Mouse (Mus musculus) CH12.LX (cell line): ENCODE measurements around the gene G430095P16Rik. TPM values are rescaled to one million over a fixed set of nuclear protein-coding genes. Genes with fewer than 3 reads are reported as not detected.

Source experiments
- DNase-seq: peaks from one replicate; pipeline ENCODE4 v3.0.0-alpha.2; 2013; ENCODE audit errors: extremely low read depth
- H3K27ac ChIP-seq: 2 replicates; pipeline ENCODE4 v1.5.1; 2012; ENCODE audit warnings: low read depth, mild to moderate bottlenecking, control low read depth, moderate library complexity; ENCODE audit not compliant: insufficient read depth
- H3K27me3 ChIP-seq: replicated peaks from 2 replicates; pipeline ENCODE3; 2012; ENCODE audit warnings: inconsistent platforms
- H3K36me3 ChIP-seq, 2 experiments: replicated peaks in 1 of 2; 2 replicates each; pipeline versions ENCODE3 to v1.6.1; 2012; ENCODE audit warnings: inconsistent platforms in 1 of 2, low read length in 1 of 2, mild to moderate bottlenecking in 1 of 2, mixed read lengths in 1 of 2, moderate library complexity in 1 of 2; ENCODE audit not compliant: control insufficient read depth in 1 of 2, insufficient read depth in 1 of 2
- H3K4me1 ChIP-seq, 2 experiments: 2 replicates each; pipeline ENCODE4 v1.6.1; 2012; ENCODE audit warnings: inconsistent platforms in 1 of 2, moderate library complexity in 1 of 2; ENCODE audit not compliant: insufficient read depth in 2 of 2, control insufficient read depth in 1 of 2
- H3K4me2 ChIP-seq: 2 replicates; pipeline ENCODE4 v1.6.1; 2012; ENCODE audit warnings: low read depth, mild to moderate bottlenecking, control low read depth; ENCODE audit not compliant: poor library complexity, insufficient read depth, severe bottlenecking
- H3K4me3 ChIP-seq, 3 experiments: fragments of 150-350 bp in 1 of 3; sonication (generic) in 1 of 3; replicated peaks in 1 of 3; 2 replicates each; pipeline versions ENCODE3 to v1.5.1; 2011 to 2012; ENCODE audit warnings: low read depth in 2 of 3, low read length in 2 of 3, mild to moderate bottlenecking in 2 of 3, moderate library complexity in 2 of 3, control low read depth in 1 of 3, improper control_type of control experiment in 1 of 3, inconsistent platforms in 1 of 3, mixed read lengths in 1 of 3; ENCODE audit not compliant: poor library complexity in 1 of 3
- H3K79me2 ChIP-seq: replicated peaks from 2 replicates; pipeline ENCODE4 v1.6.1; 2012; ENCODE audit warnings: mild to moderate bottlenecking, moderate library complexity; ENCODE audit not compliant: control insufficient read depth, poor library complexity, insufficient read depth, severe bottlenecking; ENCODE audit errors: extremely low read depth
- H3K9ac ChIP-seq: 2 replicates; pipeline ENCODE4 v1.6.1; 2012; ENCODE audit warnings: low read depth, mild to moderate bottlenecking, control low read depth, moderate library complexity; ENCODE audit not compliant: insufficient read depth
- H3K9me3 ChIP-seq: replicated peaks from 2 replicates; pipeline ENCODE3; 2012; ENCODE audit warnings: low read length, inconsistent platforms, mixed read lengths
- BHLHE40 ChIP-seq: IDR thresholded peaks from 2 replicates; pipeline ENCODE4 v1.6.1; 2011; ENCODE audit warnings: mild to moderate bottlenecking, low read depth, low read length, improper control_type of control experiment
- CHD2 ChIP-seq: IDR thresholded peaks from 2 replicates; pipeline ENCODE4 v1.6.1; 2011; ENCODE audit warnings: low read length, improper control_type of control experiment
- CTCF ChIP-seq, 2 experiments: IDR thresholded peaks in 1 of 2; conservative IDR thresholded peaks in 1 of 2; 2 replicates each; pipeline ENCODE4 v1.5.1; 2011 to 2012; ENCODE audit warnings: low read depth in 2 of 2, low read length in 2 of 2, improper control_type of control experiment in 1 of 2, inconsistent platforms in 1 of 2, mild to moderate bottlenecking in 1 of 2, moderate library complexity in 1 of 2
- ETS1 ChIP-seq: conservative IDR thresholded peaks from 2 replicates; pipeline ENCODE4 v1.6.1; 2012; ENCODE audit warnings: low read depth, mild to moderate bottlenecking, inconsistent platforms, low read length, improper control_type of control experiment, moderate library complexity
- HCFC1 ChIP-seq: IDR thresholded peaks from 2 replicates; pipeline ENCODE4 v1.6.1; 2012; ENCODE audit warnings: low read depth, mild to moderate bottlenecking, inconsistent platforms, low read length, improper control_type of control experiment
- IRF4 ChIP-seq: IDR thresholded peaks from 2 replicates; pipeline ENCODE4 v1.6.1; 2014; ENCODE audit warnings: low read depth, mild to moderate bottlenecking, inconsistent platforms, low read length, improper control_type of control experiment
- MAFK ChIP-seq: IDR thresholded peaks from 2 replicates; pipeline ENCODE4 v1.6.1; 2011; ENCODE audit warnings: low read length, improper control_type of control experiment; ENCODE audit not compliant: insufficient replicate concordance
- MXI1 ChIP-seq: IDR thresholded peaks from 2 replicates; pipeline ENCODE4 v1.6.1; 2011; ENCODE audit warnings: mild to moderate bottlenecking, low read depth, low read length, improper control_type of control experiment
- MYC ChIP-seq: IDR thresholded peaks from 2 replicates; pipeline ENCODE4 v1.6.1; 2011; ENCODE audit warnings: low read depth, mild to moderate bottlenecking, improper control_type of control experiment, low read length
- NRF1 ChIP-seq: IDR thresholded peaks from 2 replicates; pipeline ENCODE4 v1.6.1; 2014; ENCODE audit warnings: low read depth, mild to moderate bottlenecking, inconsistent platforms, low read length, improper control_type of control experiment, moderate library complexity
- POLR2AphosphoS2 ChIP-seq: IDR thresholded peaks from 2 replicates; pipeline ENCODE4 v1.6.1; 2011; ENCODE audit warnings: low read depth, low read length, improper control_type of control experiment
- UBTF ChIP-seq: IDR thresholded peaks from 2 replicates; pipeline ENCODE4 v1.6.1; 2012; ENCODE audit warnings: low read depth, mild to moderate bottlenecking, inconsistent platforms, low read length, improper control_type of control experiment, moderate library complexity
- USF1 ChIP-seq: IDR thresholded peaks from 2 replicates; pipeline ENCODE4 v1.6.1; 2014; ENCODE audit warnings: low read depth, mild to moderate bottlenecking, inconsistent platforms, low read length, improper control_type of control experiment
- USF2 ChIP-seq: conservative IDR thresholded peaks from 2 replicates; pipeline ENCODE4 v1.6.1; 2011; ENCODE audit warnings: low read depth, low read length, improper control_type of control experiment
- ZC3H11A ChIP-seq: IDR thresholded peaks from 2 replicates; pipeline ENCODE4 v1.6.1; 2012; ENCODE audit warnings: low read depth, mild to moderate bottlenecking, inconsistent platforms, low read length, improper control_type of control experiment
- ZKSCAN1 ChIP-seq: IDR thresholded peaks from 2 replicates; pipeline ENCODE4 v1.6.1; 2012; ENCODE audit warnings: low read depth, inconsistent platforms, low read length, improper control_type of control experiment, borderline replicate concordance
- dilution Hi-C: fragments of 300-500 bp; cut with MboI; formaldehyde crosslinking; loops from 2 replicates; pipeline ENCODE4 v1.14.3; 2020; ENCODE audit warnings: low sequenced_read_pairs; ENCODE audit not compliant: extremely low pct_unique_long_range_greater_than_20kb, extremely low pct_ligation_motif_present
- in situ Hi-C: fragments of 300-500 bp; cut with MboI; formaldehyde crosslinking; loops from 3 replicates; pipeline ENCODE4 v1.14.3; 2019; ENCODE audit warnings: low sequenced_read_pairs, low pct_ligation_motif_present, low pct_unique_long_range_greater_than_20kb, mixed read lengths
- polyA plus RNA-seq: library from polyadenylated mRNA; unstranded; fragments of >175 nt; gene quantifications from 2 replicates; pipeline ENCODE4 v1.2.1, GENCODE M21; 2012; ENCODE audit warnings: low read depth; ENCODE audit not compliant: insufficient read length
- total RNA-seq, 2 experiments: library from RNA; depleted of rRNA; stranded (reverse); fragments of 300-350 nt in 1 of 2; fragments of >200 nt in 1 of 2; gene quantifications; 2 replicates each; pipeline ENCODE4 v1.2.3; 2012 to 2014

The G430095P16Rik gene
- total RNA-seq (2012; rRNA removed) (0.17 TPM in 1 of 2 replicates, not detected in the other), total RNA-seq (2014; rRNA removed) (0.39 TPM in 1 of 2 replicates, not detected in the other), polyA plus RNA-seq (not detected in 2 replicates)

GRCm38 (mm10) chr8:84722850-84723570 is at the start of gene G430095P16Rik:
Gene G430095P16Rik, plus strand, starts transcription at chr8:84723007.
- no peak within 1 kb of the TSS for H3K27ac ChIP-seq
- H3K9ac ChIP-seq: no peak within 1 kb of the TSS
- H3K79me2 ChIP-seq: no peaks in the 10 kb centered on the region
- no peak for DNase-seq
- no peak within 1 kb of the TSS for H3K4me3 ChIP-seq
- peaks cover 12 to 21% of the 10 kb centered on the region in 2 experiments for H3K4me1 ChIP-seq
- H3K4me2 ChIP-seq: no peak within 1 kb of the TSS
- TF ChIP-seq ZKSCAN1 (no peak), UBTF (no peak), MYC (no peak), ZC3H11A (no peak), CTCF (conservative IDR thresholded peaks at IDR 0.05 in 1 of 2, IDR thresholded peaks at IDR 0.05 in 1 of 2; ENCODE audit: low read depth in 2 of 2, low read length in 2 of 2) (0 out of 4 replicates have a peak, but pooled peaks of 1 of the 2 experiments have one; percentile 18), NRF1 (peak; percentile 55), BHLHE40 (no peak)
- H3K36me3 ChIP-seq: no peaks in the 10 kb centered on the region
- in situ Hi-C loops: no loop called here
- dilution Hi-C loops: no loop called here
- H3K9me3 ChIP-seq: no peaks in the 10 kb centered on the region
- peaks cover 48% of the 10 kb centered on the region for H3K27me3 ChIP-seq

GRCm38 (mm10) chr8:84677305-84677704 is 45.5 kb upstream of the G430095P16Rik start:
- TF ChIP-seq USF2: no peak
- TF ChIP-seq MXI1: no peak
- TF ChIP-seq ETS1: no peak
- Histone ChIP-seq H3K79me2 (peaks cover 50% of the 10 kb centered on the region), H3K27me3 (no peaks in the 10 kb centered on the region), H3K9me3 (no peaks in the 10 kb centered on the region), H3K27ac (no peak overlapping the region), H3K4me1 (peaks cover 8 to 31% of the 10 kb centered on the region in 2 experiments; a peak in 3 of 4 replicates), H3K9ac (no peak overlapping the region), H3K4me2 (no peak overlapping the region), H3K4me3 (no peak overlapping the region), H3K36me3 (peaks cover 51 to 90% of the 10 kb centered on the region in 2 experiments)
- no peak for DNase-seq
- in situ Hi-C loops: no loop called here
- dilution Hi-C loops: no loop called here

GRCm38 (mm10) chr8:84681476-84681875 is 41.3 kb upstream of the G430095P16Rik start:
- H3K36me3 ChIP-seq: peaks cover 20 to 81% of the 10 kb centered on the region in 2 experiments
- H3K27me3 ChIP-seq: no peaks in the 10 kb centered on the region
- no peak overlapping the region for H3K27ac ChIP-seq
- peaks cover 87% of the 10 kb centered on the region for H3K79me2 ChIP-seq
- no peak overlapping the region for H3K9ac ChIP-seq
- in situ Hi-C loops (no loop called here), dilution Hi-C loops (no loop called here)
- DNase-seq: no peak
- no peak for TF ChIP-seq MXI1
- TF ChIP-seq ETS1: no peak
- TF ChIP-seq HCFC1: no peak
- TF ChIP-seq POLR2AphosphoS2: no peak
- no peak for TF ChIP-seq MAFK
- TF ChIP-seq UBTF: no peak
- TF ChIP-seq CTCF (conservative IDR thresholded peaks at IDR 0.05 in 1 of 2, IDR thresholded peaks at IDR 0.05 in 1 of 2; ENCODE audit: low read depth in 2 of 2, low read length in 2 of 2): no peak
- no peak for TF ChIP-seq USF2
- no peak for TF ChIP-seq CHD2
- no peak for TF ChIP-seq USF1
- TF ChIP-seq BHLHE40: no peak
- no peak for TF ChIP-seq IRF4
- H3K4me2 ChIP-seq: no peak overlapping the region
- peaks cover 21 to 64% of the 10 kb centered on the region in 2 experiments for H3K4me1 ChIP-seq
- H3K4me3 ChIP-seq: no peak overlapping the region
- no peaks in the 10 kb centered on the region for H3K9me3 ChIP-seq
